Mouse (Mus musculus) spleen, postnatal 4 days (tissue): ENCODE results near the gene Btk.

ENCODE experiments used
- DNase-seq, 2 experiments: peaks; one replicate each; pipeline ENCODE4 v3.0.0; 2022; ENCODE audit warnings: low spot score in 2 of 2

Gene Btk

DNA sequence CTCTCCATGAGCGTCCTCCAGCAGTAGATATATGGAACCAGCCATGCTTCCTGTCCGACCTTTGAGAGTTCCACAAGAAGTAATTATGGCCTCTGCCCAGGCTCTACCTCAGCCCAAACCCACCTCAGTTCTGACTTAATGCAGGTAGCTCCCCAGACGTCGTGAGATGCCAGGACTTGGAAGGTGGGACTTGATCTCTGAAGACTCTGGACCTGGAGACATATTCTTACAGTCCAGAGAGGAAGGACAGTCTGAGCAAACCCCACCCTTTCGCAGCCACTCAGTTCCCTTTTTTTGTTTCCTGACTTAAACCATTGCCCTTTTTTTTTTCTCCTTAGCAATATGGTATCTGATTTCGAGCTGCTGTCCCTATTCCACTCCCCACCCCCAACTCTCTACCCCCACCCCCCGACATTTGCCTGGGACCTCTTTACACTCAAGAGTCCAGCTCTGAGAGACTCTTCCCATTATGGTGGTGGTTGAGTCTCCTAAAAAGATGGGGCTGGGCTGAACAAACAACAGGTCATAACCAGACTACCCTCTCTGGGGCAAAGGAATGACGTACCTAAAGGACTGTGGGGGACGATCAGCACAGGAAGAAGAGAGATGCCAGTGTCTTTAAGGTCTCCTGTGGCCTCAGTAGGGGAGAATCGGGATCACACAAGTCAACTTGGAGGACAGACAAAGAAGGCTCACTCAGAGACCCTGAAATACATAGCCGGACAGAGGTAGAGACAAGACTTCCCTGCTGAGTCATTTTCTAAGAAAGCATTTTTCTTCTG is at the start of gene Btk:
Gene Btk, minus strand, starts transcription at position 683 of the 782 bp plus-strand sequence.
- DNase-seq = no peak

DNA sequence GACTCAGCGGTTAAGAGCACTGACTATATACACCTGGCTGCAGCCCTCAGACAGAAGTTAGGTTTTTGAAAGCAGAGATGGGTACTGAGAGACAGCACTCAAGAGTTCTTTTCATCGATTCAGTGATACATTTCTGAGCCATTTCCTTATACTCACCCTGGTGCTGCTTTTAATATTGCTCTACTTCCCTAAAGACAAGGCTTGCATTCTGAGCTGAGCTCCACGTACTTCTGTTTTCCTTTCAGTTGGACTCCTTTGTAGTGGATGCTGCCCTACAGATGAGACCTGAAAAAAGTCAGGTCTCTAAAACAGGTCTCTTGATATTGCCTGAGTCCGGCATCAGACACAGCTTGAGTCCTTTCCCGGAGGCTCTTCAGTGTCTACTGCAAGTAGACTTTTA is 49.3 kb upstream of the Btk start:
- no peak for DNase-seq

DNA sequence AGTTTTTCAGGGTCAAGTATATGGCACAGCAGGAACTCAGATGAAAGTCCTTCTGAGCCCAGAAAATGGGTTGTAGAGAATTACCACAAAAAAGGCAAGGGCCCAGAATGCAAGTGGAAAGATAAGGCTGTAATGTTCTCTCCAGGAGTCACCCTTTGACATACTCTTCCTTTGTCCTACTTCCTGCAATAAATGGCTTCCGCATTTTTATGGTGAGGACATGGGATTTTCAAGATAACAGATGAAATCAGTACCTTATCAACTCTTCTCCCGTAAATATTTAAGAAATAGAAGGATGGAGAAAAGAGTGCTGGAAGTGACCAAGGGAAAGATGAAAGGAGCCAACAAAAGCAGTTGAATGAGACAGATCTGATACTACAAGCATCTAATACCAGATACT is 44.8 kb upstream of the Btk start:
- DNase-seq = no peak

DNA sequence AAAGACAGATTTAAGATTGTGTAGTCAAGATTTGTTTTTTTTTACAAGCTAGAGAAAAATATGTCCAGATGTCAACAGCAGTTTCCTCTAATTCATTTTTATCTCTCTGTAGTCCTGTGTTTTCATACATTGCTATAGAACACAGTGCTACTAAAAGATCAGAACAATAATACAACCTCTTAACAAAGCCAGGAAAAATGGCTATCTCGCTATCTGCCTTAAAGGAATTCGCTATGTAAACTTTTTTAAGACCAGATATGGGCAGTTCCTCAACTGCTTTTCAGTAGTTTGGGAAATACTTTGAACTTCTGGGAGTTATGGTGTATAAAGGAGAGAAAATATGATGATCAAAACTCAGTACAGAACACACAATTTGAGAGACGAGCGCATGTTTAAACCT is 40.0 kb upstream of the Btk start:
- no peak for DNase-seq

GRCm38 (mm10) chrX:134621685-134622084 is 38.3 kb upstream of the Btk start:
- no peak for DNase-seq

- DNase-seq = no peak
These were observed 37.0 kb upstream of the Btk start for GRCm38 (mm10) chrX:134620254-134620865.

DNA sequence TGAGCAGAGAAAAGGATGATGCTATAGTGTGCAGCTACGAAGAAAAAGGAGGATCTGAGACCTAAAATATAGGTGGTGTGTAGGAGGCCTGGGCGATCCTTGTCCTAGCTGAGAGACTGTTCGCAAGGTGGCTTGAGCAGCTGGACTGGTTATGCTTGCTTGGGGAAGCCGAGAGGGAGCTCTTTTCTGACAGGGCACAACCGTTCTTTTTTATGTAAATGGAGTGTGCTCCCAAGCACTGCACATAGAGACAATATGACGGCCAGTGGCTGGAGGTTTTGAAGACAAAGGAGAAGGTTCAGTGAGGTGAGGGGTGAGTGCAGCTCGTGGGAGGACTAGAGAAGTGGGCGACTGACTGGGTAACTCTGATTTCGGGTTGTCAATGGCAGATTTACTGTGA is 36.3 kb upstream of the Btk start:
- no peak for DNase-seq

DNA sequence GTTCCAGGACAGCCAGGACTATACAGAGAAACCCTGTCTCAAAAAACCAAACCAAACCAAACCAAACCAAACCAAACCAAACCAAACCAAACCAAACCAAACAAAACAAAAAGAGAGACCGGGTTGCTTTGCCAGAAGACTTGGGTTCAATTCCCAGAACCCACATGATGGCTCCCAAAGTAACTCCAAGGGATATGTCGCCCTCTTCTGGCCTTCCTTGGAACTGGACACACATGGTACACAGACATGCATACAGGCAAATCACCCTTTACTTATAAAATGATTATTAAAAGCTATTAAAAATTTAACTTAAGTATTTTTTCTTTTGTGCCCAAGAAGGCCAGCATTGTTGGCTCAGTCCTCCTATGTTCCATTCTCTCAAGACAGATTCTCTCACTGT is 30.9 kb upstream of the Btk start:
- DNase-seq = peak; percentile 33 to 69

DNA sequence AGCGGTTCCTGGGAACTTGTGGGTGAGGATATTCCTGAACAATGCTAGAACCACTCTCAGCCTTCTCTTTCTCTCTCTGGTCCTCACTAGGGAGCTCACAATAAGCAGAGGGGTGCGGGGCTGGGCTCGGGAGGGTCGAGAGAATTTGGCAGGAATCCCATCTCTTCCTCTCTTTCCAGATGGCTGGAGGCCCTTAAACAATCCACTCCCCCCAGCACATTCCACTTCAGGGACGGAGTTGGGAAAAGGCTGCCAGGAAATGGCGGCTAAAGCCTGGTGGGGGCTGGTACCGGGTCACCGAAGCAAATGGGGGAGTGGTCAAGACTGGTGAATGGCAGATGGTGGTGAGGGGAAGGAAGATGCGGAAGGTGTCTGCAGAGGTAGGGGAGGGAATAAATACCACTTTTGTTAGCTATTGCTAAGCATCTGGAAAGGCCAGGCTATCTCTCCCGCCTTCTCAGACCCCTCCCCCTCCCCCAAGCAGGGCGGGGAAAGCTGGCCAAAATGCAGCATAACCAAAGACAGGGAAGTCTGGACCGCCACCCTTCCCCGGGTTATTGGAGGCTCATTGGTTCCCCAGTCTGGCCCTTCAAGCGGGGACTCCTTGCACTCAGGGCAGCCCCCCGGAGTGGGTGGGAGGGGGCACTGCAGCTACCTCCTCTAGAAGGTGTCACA is 29.1 kb upstream of the Btk start:
- peak; percentile 27 to 70 for DNase-seq

- no peak for DNase-seq
These were observed 27.6 kb upstream of the Btk start for GRCm38 (mm10) chrX:134610984-134611383.

- DNase-seq = no peak
These were observed 26.1 kb upstream of the Btk start for GRCm38 (mm10) chrX:134609472-134609871.

- no peak for DNase-seq
These were observed 18.2 kb upstream of the Btk start for GRCm38 (mm10) chrX:134601380-134602120.

GRCm38 (mm10) chrX:134600659-134601379 is 17.4 kb upstream of the Btk start, which contains the start of the genes Gla and Hnrnph2:
TSS of gene Gla (minus strand) at chrX:134601125.
TSS of gene Hnrnph2 (plus strand) at chrX:134601179.
- DNase-seq = peak; percentile 84 to 85

- no peak for DNase-seq
These were observed 16.7 kb upstream of the Btk start for GRCm38 (mm10) chrX:134599922-134600565.

DNA sequence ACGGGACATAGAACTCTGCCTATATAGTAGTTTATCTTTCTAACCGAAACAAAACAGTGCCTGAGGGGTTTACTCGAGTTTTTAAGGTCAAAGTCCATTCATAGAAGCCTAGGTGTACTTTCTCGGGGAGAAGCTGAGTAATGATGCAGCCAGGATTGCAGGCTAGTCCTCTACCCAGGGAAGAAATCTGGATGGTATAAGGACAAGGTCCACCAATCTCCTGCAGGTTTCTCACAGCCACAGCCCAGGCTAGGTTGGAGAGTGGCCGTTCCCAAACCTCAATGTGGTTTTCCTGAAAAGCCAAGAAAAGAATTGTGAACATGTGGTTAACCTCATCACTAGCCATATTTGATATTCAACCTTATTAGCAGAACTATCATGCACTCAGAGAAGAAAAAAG is 6.5 kb upstream of the Btk start:
- no peak for DNase-seq

DNA sequence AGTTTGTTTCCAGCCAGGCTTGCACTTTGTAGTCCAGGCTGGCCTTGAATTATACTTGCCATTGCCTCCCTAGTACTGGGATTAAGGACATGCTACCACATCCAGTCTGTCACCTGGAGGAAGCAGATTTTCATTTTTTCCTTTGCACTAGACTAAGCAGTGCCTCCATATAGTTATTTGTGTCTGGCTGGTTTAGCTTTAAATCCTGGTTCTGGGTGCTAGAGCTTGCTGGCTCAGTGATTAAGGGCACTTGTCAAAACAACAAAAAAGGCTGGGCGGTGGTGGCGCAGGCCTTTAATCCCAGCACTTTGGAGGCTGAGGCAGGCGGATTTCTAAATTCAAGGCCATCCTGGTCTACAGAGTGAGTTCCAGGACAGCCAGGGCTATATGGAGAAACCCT is 5.6 kb upstream of the Btk start:
- no peak for DNase-seq

DNA sequence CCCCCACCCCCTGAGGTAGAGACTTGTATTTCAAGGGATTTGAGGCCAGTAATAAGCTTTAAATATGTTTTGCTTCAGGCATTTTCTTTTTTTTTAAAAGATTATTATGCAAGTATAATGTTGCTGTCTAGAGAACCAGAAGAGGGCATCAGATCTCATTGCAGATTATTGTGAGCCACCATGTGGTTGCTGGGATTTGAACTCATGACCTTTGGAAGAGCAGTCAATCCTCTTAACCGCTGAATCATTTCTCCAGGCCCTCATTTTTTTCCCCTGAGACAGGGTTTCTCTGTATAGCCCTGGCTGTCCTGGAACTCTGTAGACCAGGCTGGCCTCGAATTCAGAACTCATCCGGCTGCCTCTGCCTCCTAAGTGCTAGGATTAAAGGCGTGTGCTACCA is 4.9 kb upstream of the Btk start:
- DNase-seq = no peak

DNA sequence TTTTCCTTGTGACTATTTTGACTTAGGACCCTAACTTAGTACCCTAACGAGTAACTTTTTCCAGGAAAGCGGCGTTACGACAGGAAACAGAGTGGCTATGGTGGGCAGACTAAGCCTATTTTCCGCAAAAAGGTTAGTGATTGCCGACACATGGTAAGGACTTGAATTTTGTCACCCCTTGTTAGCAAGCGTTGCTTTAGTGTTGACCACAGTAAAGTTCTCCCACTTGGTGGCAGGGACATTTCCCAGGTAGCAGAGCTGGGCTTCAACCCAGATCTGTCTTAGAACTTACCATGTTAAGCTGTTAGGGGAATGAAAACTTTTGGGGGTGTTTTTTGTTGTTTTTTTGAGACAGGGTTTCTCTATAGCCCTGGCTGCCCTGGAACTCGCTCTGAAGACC is 3.1 kb upstream of the Btk start:
- no peak for DNase-seq

DNA sequence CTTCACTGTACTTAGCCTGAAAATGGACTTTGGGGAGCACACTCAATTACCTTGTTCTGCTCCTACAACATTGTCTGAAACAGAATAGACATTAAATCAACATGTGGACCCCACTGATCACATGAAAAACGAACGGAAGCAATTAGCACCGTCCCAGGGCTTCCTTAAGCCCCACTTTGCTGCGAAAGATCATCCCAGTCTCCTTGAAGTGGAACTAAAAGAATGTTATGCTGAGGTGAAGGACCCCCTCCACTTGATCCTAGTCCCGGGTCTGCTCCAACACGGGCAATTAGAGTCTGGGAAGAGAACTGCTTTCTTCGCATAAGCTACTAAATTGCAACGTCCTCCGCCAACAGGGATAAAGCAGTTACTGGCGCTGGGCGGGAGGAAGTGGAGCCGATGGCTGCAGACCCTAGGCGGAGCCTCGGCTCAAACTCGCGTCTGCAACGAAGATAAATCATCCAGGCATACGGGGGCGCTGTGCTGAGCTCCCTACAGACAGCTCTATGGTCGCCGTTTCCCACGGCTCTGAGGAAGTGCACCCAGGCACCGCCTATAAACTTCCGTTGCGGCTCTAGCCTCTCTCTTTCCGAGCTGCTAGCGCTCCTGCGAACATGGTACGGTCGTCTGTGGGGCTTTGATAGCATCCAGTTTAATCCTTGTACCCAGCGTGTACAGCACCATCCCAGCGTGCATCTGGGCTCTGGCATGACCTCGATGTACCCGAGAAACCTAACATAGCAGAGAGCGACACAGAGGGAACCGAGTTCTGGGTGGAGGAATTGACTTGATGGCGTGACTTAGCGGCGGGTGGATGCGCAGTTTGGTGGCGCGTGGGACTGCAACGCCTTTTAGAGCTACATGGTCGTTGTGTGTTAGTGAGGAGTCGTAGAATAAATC is 2.0 kb upstream of the Btk start, which contains the start of gene Rpl36a:
Gene Rpl36a, plus strand, starts transcription at position 552 of the 900 bp plus-strand sequence.
- peak; percentile 90 to 96 for DNase-seq

- no peak for DNase-seq
These were observed 1.1 kb downstream of the Btk start for GRCm38 (mm10) chrX:134582270-134582669.
